Mouse (Mus musculus) hindbrain, embryonic 11.5 days (tissue): ENCODE measurements around the gene Tmem185b. TPM values are rescaled to one million over a fixed set of nuclear protein-coding genes. Genes with fewer than 3 reads are reported as not detected.

Experiments used
- ATAC-seq: fragments of 200-750 bp; cut with Nextera tagmentation; 2 replicates; pipeline ENCODE4 v1.8.0; 2017; ENCODE audit warnings: mild to moderate bottlenecking, moderate TSS enrichment, moderate library complexity; ENCODE audit not compliant: low FRiP score
- DNase-seq: peaks from one replicate; pipeline ENCODE4 v3.0.0-alpha.2; 2015; ENCODE audit warnings: low spot score
- H3K27ac ChIP-seq: fragments of 300-500 bp; sonication (generic); 2 replicates; pipeline ENCODE4 v1.5.1; 2014; ENCODE audit warnings: mild to moderate bottlenecking, low read depth, low read length
- H3K27me3 ChIP-seq: fragments of 300-500 bp; sonication (generic); 2 replicates; pipeline ENCODE4 v1.6.1; 2014; ENCODE audit warnings: mild to moderate bottlenecking, low read length, moderate library complexity, mixed read lengths; ENCODE audit not compliant: control insufficient read depth, insufficient read depth
- H3K36me3 ChIP-seq: fragments of 300-500 bp; sonication (generic); 2 replicates; pipeline ENCODE4 v1.6.1; 2014; ENCODE audit warnings: mild to moderate bottlenecking, low read length, moderate library complexity, mixed read lengths; ENCODE audit not compliant: control insufficient read depth, insufficient read depth
- H3K4me1 ChIP-seq: fragments of 300-500 bp; sonication (generic); replicated peaks from 2 replicates; pipeline ENCODE4 v1.6.1; 2014; ENCODE audit warnings: low read length, mixed read lengths; ENCODE audit not compliant: control insufficient read depth, insufficient read depth
- H3K4me2 ChIP-seq: fragments of 300-500 bp; sonication (generic); replicated peaks from 2 replicates; pipeline ENCODE4 v1.6.1; 2014; ENCODE audit warnings: mild to moderate bottlenecking, low read depth, low read length
- H3K4me3 ChIP-seq: fragments of 300-500 bp; sonication (generic); 2 replicates; pipeline ENCODE4 v1.5.1; 2014; ENCODE audit warnings: low read depth, low read length
- H3K9ac ChIP-seq: fragments of 300-500 bp; sonication (generic); 2 replicates; pipeline ENCODE4 v1.6.1; 2014; ENCODE audit warnings: low read depth, low read length
- H3K9me3 ChIP-seq: fragments of 300-500 bp; sonication (generic); 2 replicates; pipeline ENCODE4 v1.6.1; 2016; ENCODE audit warnings: low read length; ENCODE audit not compliant: control insufficient read depth
- WGBS: fragments of 180-500 bp; shearing (Covaris S2); extraction: QIAGEN DNeasy Blood & Tissue Kit; methylation state at CpG from one replicate; pipeline ENCODE4 v1.1.7; 2014; 5-methylcytosine and 5-hydroxymethylcytosine counted together
- polyA plus RNA-seq: library from polyadenylated mRNA; unstranded; fragments of >200 nt; fragmentation: Nextera tagmentation; extraction: Ambion mirVana; gene quantifications from 2 replicates; pipeline ENCODE4 v1.2.1, GENCODE M21; 2014

Gene Tmem185b
- polyA plus RNA-seq, 1 experiment from 2014 or later, result 19.7 TPM

DNA sequence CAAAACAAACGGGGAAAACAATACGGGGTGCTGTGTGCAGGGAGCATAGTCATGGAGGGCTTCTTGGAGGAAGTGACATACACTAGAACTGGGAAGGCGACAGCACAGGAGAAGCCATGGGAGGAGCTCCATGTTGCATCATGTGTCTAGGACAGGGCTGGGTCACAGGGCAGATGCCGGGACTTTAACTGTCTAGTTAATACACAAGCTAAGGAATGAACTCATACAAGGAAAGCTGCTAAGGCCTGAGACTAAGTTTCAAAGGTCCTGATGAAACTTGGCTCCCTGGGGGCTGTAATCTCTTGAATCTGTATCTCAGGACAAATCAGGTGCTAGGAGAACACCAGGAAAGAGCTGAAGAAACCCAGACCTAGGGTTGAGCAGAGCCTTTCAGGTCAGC, 3.2 kb upstream of the Tmem185b start:
- Histone ChIP-seq H3K27me3 (no peaks in the 10 kb centered on the region), H3K4me3 (no peak overlapping the region), H3K4me2 (no peak overlapping the region), H3K36me3 (peaks cover 3% of the 10 kb centered on the region; the same call in 1 of the 2 replicates), H3K9ac (no peak overlapping the region), H3K4me1 (peaks cover 4% of the 10 kb centered on the region; the same call in 1 of the 2 replicates), H3K27ac (no peak overlapping the region), H3K9me3 (no peaks in the 10 kb centered on the region)
- 84% methylated on average over 4 of the region's 4 CpGs for WGBS
- no peak for DNase-seq
- no peak for ATAC-seq

DNA sequence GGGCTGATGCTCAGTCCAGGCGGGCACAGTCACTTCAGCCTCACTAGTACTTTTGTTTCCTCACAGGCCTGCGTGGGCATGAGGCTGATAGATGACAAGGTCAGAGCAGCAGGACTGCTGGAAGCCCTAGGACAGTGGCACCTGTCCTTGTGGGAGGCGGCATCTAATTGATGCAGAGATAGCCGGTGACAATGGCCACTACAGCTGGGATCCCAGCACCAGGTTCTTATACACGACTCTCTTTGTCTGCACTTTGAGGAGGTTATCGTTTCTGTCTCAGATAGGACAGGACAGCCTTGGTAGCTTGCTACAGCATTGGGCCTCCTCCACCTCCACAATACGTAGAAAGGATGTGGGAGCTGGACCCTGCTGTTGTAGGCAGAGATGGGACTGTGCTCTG, 2.6 kb upstream of the Tmem185b start:
- WGBS, result 79% methylated on average over 7 of the region's 7 CpGs
- Histone ChIP-seq H3K4me3 (no peak overlapping the region), H3K27me3 (no peaks in the 10 kb centered on the region), H3K9ac (no peak overlapping the region), H3K4me2 (no peak overlapping the region), H3K27ac (no peak overlapping the region), H3K4me1 (peaks cover 4% of the 10 kb centered on the region; the same call in 1 of the 2 replicates), H3K9me3 (no peaks in the 10 kb centered on the region), H3K36me3 (peaks cover 7% of the 10 kb centered on the region; the same call in 1 of the 2 replicates)
- no peak for DNase-seq
- ATAC-seq, result no peak

DNA sequence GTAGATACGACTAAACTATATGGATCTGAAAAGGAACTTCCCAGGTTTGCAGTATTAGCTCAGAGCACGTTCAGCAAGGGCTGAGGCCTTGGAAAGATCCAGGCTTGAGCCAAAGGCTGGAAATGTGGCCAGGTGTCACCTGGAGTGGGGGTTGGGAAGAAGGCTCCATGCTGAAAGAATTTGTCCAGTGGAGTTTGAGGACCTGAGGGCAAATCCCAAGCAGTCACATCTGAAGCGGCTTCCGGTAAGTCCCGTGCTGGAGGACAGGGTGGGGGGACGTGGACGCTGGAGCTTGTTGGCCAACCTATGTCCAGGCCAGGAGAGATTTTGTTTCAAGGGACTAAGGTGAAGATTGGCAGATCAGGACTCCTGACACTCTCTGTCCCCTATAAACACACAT, 2.1 kb upstream of the Tmem185b start:
- Histone ChIP-seq H3K27ac (no peak overlapping the region), H3K9me3 (no peaks in the 10 kb centered on the region), H3K4me2 (no peak overlapping the region), H3K9ac (no peak overlapping the region), H3K27me3 (no peaks in the 10 kb centered on the region), H3K4me3 (no peak overlapping the region), H3K4me1 (peaks cover 4% of the 10 kb centered on the region; the same call in 1 of the 2 replicates), H3K36me3 (peaks cover 9% of the 10 kb centered on the region; the same call in 1 of the 2 replicates)
- no peak for DNase-seq
- WGBS, result 90% methylated on average over 7 of the region's 7 CpGs
- no peak for ATAC-seq

DNA sequence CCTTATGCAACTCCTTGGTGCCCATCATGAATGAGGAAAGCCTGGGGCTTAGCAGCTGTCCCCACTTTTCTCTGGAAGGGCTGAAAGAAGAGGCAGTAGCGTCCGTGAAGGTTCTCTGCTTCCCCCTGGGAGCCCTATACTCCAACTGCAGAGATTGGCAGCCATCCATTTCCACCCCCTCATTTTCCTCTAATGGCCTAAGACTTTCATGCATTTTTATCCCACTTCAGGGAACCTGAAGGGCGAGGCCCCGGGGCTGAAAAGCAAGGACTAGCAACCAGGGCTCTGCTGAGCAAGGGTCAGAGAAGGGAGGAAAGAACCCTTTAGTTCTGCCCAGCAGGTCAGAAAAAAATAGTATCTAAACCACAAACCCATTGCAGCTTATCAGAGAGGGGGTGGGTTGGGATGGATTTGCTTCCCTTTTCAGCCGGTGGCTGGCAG, 936 bp upstream of the Tmem185b start:
- ATAC-seq, result no peak
- Histone ChIP-seq H3K27ac (no peak overlapping the region), H3K9ac (peak overlapping the region; percentile 77; the same call in 1 of the 2 replicates), H3K36me3 (peaks cover 9% of the 10 kb centered on the region; the same call in 1 of the 2 replicates), H3K4me3 (peak overlapping the region; percentile 60), H3K4me1 (peaks cover 4% of the 10 kb centered on the region; the same call in 1 of the 2 replicates), H3K27me3 (no peaks in the 10 kb centered on the region), H3K9me3 (no peaks in the 10 kb centered on the region), H3K4me2 (peak overlapping the region; percentile 85)
- 17% methylated on average over 5 of the region's 5 CpGs for WGBS
- DNase-seq, result no peak

DNA sequence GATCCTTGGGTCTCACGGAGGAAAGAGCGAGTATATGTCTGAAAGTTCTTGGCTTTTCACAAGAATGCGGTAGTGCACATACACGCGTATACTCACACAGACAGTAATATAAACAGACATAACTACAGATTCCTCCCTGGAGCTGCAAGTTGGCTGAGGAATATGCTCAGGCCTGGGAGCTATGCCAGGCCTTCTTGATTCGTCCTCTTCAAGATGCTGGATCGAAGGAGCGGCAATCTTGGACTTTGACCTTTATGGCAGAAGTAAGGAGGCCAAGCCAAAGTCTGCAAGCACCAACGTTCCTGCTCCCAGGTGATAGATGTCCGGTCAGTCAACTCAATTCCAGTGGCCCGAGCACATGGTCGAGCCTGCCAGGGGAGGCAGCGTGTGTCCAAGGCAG, 5.0 kb downstream of the Tmem185b start:
- DNase-seq (no peak), ATAC-seq (no peak)
- H3K4me1 ChIP-seq, result 0 out of 2 replicates have a peak, but pooled peaks cover 4% of the 10 kb centered on the region
- H3K36me3 ChIP-seq, result peaks cover 9% of the 10 kb centered on the region; the same call in 1 of the 2 replicates
- 94% methylated on average over 13 of the region's 13 CpGs for WGBS
- no peak overlapping the region for H3K4me3 ChIP-seq
- H3K27me3 ChIP-seq, result no peaks in the 10 kb centered on the region
- no peak overlapping the region for H3K27ac ChIP-seq
- H3K9ac ChIP-seq, result no peak overlapping the region
- H3K9me3 ChIP-seq, result no peaks in the 10 kb centered on the region
- no peak overlapping the region for H3K4me2 ChIP-seq

DNA sequence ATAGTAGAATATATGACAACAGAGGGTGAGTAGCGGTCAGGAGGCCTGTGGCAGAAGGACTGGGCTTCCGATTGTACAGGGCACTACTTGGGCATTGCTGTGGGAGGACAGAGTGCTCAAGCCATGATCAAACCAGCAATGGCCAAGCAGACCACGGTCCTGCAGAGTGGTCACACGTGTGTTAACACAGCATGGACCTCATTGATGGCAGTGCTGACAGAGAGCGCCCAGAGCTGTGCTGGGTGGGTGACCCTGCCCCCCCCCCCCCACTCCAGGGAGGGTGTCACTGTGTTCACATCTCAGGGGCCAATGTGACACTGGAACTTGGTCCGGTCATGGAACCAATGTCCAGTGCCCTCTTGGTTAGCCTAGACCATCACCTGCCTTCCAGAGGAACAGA, 6.2 kb downstream of the Tmem185b start:
- H3K36me3 ChIP-seq, result peaks cover 9% of the 10 kb centered on the region; the same call in 1 of the 2 replicates
- DNase-seq, result no peak
- no peak overlapping the region for H3K4me3 ChIP-seq
- no peaks in the 10 kb centered on the region for H3K4me1 ChIP-seq
- no peak overlapping the region for H3K27ac ChIP-seq
- H3K9ac ChIP-seq, result no peak overlapping the region
- no peaks in the 10 kb centered on the region for H3K9me3 ChIP-seq
- WGBS, result 94% methylated on average over 6 of the region's 6 CpGs
- no peak overlapping the region for H3K4me2 ChIP-seq
- no peaks in the 10 kb centered on the region for H3K27me3 ChIP-seq
- no peak for ATAC-seq

DNA sequence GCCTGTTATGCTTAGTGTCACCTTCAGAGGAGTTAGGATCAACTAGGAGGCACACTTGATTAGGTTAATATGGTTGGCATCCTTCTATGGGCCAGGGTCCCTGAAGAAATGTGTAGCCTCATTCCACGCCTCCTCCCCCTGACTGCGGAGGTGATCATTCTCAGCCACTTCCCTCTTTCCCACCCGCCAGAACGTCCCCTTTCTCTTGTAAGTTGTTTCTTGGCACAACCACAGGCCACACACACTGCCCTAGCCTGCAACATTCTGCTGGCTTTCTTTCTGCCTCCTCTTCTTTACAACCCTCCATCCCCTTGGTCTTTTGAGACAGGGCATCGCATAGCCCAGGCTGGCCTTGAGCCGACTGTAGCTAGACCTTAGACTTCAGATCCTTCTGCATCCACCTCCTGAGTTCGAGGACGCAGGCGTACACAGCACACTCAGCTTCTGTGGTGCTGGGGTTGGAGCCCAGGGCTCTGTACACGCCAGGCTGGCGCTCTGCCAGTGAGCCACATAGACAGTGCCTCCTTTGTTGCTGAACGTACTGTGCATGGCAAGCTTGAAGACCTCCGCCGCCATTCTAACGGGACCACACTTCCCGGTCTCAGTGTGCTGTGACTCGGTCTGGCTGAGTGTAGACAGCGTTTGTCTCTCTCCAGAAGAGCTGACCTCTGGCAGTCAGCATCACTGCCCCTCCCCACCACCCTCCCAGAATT, 7.3 kb downstream of the Tmem185b start:
- ATAC-seq (no peak), DNase-seq (no peak)
- 0 out of 2 replicates have a peak, but pooled peaks cover 3% of the 10 kb centered on the region for H3K36me3 ChIP-seq
- no peaks in the 10 kb centered on the region for H3K4me1 ChIP-seq
- no peaks in the 10 kb centered on the region for H3K27me3 ChIP-seq
- no peak overlapping the region for H3K9ac ChIP-seq
- WGBS, result 94% methylated on average over 18 of the region's 18 CpGs
- H3K4me3 ChIP-seq, result no peak overlapping the region
- no peak overlapping the region for H3K4me2 ChIP-seq
- H3K9me3 ChIP-seq, result no peaks in the 10 kb centered on the region
- no peak overlapping the region for H3K27ac ChIP-seq

DNA sequence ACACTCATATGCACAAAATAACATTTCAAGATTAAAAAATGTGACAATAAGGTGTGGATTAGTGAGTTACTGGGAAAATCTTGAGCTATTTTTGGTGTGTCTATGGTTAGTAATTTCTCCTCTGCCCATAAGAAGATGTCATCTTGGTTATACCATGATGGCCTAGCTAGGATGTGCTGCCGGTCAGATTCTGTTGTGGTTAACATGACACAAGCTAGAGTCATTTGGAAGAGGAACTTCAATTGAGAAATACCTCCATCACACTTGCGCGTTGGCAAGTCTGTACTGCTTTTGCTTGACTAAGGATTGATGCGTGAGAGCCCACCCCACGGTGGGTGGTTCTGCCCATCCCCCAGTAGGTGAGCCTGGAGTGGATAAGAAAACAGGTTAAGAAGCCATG, 8.4 kb downstream of the Tmem185b start:
- DNase-seq (no peak), ATAC-seq (no peak)
- Histone ChIP-seq H3K9me3 (no peaks in the 10 kb centered on the region), H3K36me3 (no peaks in the 10 kb centered on the region), H3K4me3 (no peak overlapping the region), H3K4me1 (no peaks in the 10 kb centered on the region), H3K27ac (no peak overlapping the region), H3K27me3 (no peaks in the 10 kb centered on the region), H3K9ac (no peak overlapping the region), H3K4me2 (no peak overlapping the region)
- 91% methylated on average over 5 of the region's 5 CpGs for WGBS

DNA sequence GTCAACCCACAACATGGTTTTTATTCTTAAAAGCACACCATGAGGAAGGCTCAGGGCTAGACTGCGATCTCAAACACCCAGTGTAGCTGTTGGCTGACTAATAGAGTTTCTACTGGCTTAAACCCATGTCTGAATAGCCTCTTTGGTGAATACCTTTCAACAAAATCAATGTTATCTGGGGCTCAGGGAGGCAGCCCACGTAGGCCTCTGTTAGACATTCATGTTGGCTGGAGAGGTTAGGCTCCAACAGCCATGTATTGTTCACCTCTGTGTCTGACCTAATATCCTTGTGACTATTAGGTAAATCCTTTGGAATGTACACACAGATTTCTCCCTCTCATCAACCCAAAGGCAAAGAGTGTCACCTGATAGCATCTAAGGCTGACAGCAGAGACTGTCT, 10.2 kb downstream of the Tmem185b start:
- 90% methylated on average over 2 of the region's 2 CpGs for WGBS

More for the DNA sequence above, 10.2 kb downstream of the Tmem185b start:
- Histone ChIP-seq H3K27me3 (no peaks in the 10 kb centered on the region), H3K27ac (no peak overlapping the region), H3K36me3 (no peaks in the 10 kb centered on the region), H3K4me2 (no peak overlapping the region), H3K9ac (no peak overlapping the region), H3K9me3 (no peaks in the 10 kb centered on the region), H3K4me3 (no peak overlapping the region), H3K4me1 (no peaks in the 10 kb centered on the region)
- no peak for ATAC-seq
- no peak for DNase-seq
